Mouse (Mus musculus): ENCODE results near the gene Rpl38. TPM values are rescaled to one million over a fixed set of nuclear protein-coding genes. Genes with fewer than 3 reads are reported as not detected.
A peak's percentile ranks its signal among the peaks of the same experiment; 100 is the strongest.

Rpl38 gene
- total RNA-seq, 2 experiments from 2014 or later: 1,199 to 1,226 TPM

GRCm38 (mm10) chr11:114676431-114676830 is 8.1 kb downstream of the Rpl38 start:
- peak in 1 of 2 experiments; percentile 42 for DNase-seq (ENCODE audit: low spot score in 2 of 2)

- no peak for DNase-seq (ENCODE audit: low spot score in 2 of 2)
These were observed 8.7 kb downstream of the Rpl38 start for GRCm38 (mm10) chr11:114676896-114677530.

DNA sequence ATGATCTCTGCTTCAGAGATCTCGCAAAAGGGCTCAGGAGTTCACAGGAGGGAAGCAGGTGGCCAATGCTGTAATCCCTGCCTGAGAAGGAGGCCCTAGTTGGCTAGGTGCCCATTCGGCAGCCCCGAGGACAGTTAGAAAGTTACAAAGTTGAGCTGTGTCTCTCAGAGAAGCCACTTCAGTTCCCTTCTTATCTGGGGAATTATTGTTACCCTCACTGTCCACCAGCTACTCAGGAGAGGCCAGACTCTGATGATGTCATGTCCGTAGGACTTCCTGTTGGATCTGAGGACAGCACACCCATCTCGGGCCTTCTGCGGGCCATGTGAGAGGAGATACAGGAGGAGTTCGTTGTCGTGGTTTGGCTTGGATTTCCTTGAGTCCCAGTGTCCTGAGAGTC is 11.3 kb downstream of the Rpl38 start:
- no peak for DNase-seq (ENCODE audit: low spot score in 2 of 2)

DNA sequence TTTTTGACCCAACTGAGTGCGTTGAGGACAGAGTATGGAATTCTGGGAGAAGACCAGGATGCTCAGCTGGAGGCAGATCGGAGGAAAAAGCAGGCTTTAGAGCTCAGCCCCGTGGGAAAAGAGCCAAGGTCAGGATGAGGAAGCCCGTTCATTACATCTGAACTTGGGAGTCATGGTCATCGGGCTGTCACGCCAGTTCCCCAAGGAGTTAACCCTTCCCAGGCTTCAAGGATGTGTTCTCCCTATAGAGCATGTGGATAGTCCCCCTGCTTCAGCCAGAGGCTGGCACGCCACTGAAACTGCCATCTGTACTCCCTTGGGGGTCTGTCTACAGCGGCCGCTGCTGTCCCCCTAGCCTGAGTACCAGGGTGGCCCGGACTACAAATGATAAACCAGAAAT is 12.0 kb downstream of the Rpl38 start:
- DNase-seq (ENCODE audit: low spot score in 2 of 2): no peak

GRCm38 (mm10) chr11:114681054-114681453 is 12.7 kb downstream of the Rpl38 start:
- DNase-seq (ENCODE audit: low spot score in 2 of 2): no peak

DNA sequence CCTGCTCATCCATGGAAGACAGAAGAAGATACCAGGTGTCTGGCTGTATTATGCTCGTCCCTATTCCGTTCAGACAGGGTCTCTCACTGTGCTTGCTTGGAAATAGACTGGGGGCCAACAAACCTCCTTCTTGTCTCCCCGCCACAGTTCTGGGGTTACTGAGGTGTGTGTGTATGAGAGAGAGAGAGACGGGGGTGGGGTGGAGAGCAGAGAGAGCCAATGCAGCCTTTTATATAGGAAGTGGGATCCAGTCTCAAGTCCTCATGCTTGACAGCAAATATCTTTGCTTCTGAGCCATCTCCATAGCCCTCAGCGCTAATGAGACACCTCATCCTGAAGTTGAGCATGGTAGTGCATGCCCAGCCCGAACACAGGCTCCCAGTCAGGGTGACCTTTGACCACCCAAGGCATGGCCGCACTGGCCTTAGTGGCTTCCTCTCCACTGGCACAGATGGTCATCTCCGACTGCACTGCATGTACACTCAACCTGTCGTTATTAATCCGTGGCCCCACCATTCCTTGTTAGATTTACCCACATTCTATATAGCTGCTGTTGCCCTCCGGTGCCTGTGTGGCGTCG is 14.1 kb downstream of the Rpl38 start:
- no peak for DNase-seq (ENCODE audit: low spot score in 2 of 2)

DNA sequence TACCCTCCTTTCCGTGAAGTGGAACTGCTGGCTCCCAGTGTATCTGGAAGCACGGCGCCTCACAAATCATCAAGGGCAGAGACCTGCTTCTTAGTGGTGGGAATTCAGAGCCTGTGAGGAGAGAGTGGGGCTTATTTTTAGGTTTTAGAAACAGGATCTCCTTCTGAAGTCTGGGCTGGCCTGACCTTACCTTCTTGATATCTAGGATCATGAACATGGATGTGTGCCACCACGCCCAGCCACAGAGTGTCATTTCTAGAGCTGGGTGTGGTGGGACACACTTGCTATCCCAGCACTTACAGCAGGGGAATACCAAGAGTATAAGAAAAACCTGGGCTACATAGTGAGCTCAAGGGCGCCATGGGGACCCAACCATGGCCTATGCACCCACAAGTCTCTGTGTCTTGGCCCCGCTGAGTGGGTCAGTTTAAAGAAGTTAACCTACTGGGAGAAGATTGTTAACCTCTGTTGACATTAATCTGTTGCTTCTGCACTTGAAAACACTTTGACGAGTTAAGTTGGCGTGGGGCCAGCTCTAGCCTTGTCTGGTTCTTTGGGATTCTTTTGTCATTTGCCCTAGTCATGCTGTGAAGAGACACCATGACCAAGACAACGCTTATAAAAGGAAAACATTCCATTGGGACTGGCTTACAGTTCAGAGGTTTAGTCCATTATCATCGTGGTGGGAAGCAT is 14.9 kb downstream of the Rpl38 start:
- DNase-seq (ENCODE audit: low spot score in 2 of 2): no peak

GRCm38 (mm10) chr11:114683722-114684621 is 15.6 kb downstream of the Rpl38 start:
- no peak for DNase-seq (ENCODE audit: low spot score in 2 of 2)

DNA sequence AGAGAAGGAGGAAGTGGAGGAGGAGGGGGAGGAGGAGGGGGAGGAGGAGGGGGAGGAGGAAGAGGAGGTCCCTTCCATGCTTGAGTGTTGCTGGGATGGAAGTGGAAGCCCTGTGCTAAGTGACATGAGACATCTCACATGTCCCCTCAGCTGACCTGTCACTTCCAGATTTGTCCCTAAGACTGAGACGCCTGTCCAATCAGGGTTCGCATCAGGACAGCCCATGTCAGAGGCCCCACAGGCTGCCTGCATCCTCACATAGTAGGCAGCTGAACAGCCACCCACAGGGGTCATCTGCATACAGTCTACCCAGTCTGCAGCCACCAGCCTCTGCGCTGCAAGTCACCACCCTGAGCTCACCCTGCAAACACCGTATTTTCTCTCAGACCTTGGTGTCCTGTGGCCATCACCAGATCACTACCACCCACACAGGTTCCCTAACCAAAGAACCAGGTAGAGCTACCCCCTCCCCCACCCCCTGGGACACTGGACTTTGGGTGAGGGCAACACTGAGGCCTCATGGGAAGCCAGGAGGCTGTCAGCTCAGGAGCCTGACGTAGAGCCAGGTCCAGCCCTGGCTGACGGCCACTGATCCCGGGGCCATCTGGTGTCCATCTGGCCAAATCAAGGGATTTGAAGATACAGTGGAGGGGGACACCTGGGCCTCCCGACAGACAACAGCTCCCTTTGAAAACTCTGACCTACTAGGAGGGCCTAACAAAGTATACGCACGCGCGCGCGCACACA is 16.5 kb downstream of the Rpl38 start:
- no peak for DNase-seq (ENCODE audit: low spot score in 2 of 2)

DNA sequence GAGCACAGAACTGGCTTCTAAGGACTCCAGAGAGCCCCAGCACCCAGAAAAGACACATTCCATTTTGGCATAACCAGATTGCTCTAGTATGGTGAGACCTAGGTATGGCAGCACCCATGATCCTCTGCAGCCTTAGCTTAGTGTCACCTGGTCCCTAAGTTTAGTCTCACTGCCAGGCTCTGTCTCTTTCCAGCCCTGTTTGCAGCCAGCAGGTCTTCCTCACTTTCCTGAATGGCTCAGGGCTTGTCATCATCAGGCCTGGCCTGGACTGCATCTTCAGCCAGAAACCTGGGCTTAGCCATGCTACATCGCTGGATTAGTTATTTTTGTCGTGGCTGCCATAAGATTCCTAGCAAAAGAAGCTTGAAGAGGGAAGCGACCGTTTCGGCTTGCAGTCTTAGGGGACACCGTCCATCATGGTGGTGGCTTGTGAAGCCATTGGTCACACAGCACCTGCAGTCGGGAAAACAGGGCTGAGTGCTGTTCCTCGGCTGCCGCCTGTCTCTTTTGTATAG is 17.3 kb downstream of the Rpl38 start:
- DNase-seq (ENCODE audit: low spot score in 2 of 2): no peak

- no peak for DNase-seq (ENCODE audit: low spot score in 2 of 2)
These were observed 18.1 kb downstream of the Rpl38 start for GRCm38 (mm10) chr11:114686221-114686959.

DNA sequence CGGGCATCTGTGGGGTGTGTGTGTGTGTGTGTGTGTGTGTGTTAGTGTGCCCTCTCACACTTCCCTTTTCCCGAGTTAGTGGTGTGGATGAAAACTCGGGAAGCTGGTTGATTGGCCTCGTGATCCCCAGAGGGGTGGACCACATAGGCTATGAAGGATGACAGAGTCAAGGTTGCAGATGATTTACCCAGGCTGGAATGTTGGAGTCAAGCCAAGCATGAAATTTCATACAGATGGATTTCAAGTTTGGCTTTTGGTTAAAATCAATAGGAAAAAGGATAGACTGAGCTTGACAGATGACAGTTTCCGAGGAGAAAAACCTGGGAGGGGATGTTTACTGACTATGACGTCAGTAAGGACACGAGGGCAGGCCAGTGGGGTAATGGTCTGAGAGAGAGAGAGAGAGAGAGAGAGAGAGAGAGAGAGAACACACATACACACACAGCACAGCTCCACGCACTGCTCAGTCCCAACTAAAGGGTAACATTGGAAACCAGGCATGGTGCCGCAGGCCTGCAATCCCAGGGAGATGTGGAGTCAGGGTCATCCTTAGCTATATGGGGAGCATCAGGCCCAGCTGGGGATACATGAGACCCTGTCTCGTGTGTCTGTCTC is 19.4 kb downstream of the Rpl38 start:
- DNase-seq (ENCODE audit: low spot score in 2 of 2): no peak

DNA sequence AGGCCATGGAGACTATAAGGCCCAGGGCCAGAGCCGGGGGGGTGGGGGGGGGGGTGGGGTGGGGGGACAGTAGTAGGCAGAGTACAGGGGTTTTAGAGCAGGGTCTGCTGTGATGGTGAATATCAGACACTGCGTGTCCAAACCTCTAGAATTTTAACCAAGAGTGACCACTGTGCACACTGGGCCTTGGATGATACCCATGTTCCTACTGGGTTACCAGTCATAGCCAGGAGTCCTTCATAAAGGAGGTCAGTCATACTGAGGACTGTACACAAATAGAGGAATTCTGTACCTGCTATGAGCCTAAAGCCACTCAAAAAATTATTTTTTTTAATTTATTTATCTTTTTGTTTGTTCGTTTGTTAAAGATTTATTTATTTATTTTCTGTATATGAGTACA is 20.4 kb downstream of the Rpl38 start:
- no peak for DNase-seq (ENCODE audit: low spot score in 2 of 2)

DNA sequence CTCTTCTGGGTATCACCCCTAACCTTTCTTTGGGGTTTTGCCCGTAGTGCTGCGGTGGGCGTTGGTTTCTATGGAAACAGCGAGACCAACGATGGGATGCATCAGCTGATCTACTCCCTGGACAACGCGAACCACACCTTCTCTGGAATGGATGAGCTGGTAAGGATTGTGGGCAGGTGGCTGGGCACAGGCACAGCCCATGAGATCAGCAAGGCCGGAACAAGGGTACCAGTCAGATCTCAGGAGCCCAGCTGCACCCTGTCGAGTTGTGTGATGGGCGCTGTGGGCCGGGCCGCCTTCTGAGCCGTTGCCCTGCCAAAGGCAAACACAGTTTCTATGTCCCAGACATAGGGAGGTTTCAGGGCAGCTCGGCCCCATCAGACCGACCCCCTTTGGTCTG is 21.9 kb downstream of the Rpl38 start:
- no peak for DNase-seq (ENCODE audit: low spot score in 2 of 2)

- no peak for DNase-seq (ENCODE audit: low spot score in 2 of 2)
These were observed 23.3 kb downstream of the Rpl38 start for GRCm38 (mm10) chr11:114691454-114692182.

DNA sequence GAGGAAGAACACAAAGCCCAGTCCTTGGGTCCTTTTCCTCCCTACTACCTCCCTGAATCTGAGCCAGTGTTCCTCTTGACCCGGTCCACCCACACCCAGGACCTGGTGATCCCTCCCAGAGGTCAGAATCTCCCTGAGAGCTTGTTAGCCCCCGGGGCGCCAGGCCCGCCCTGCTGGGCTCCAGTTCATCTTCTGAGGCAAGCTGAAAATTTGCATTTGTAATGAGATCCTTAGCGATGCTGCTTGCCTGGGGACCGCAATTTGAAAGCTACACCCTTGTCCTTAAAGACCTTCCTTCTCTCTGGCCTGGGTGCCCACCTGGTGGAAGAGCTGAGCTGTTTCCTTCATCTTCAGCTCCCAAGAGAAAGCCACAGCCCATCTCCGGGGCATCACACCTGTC is 24.3 kb downstream of the Rpl38 start:
- DNase-seq (ENCODE audit: low spot score in 2 of 2): no peak

DNA sequence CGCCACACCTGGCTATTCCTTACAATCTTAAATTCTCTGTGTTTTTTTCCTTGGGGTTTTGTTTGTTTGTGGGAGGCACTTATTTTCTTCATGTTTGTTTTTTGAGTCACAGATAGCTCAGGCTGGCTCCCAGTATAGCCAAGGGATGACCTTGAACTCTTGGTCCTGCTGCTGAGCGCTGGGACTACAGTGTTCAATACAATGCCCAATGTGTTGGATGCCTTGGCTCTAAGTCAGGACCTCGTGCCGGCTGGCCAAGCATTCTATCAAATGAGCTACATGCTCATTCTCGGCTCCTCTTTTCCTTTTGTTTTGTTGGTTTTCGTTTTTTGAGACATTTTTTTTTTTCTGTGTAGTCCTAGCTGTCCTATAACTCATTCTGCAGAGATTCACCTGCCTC is 25.1 kb downstream of the Rpl38 start:
- DNase-seq (ENCODE audit: low spot score in 2 of 2): no peak

DNA sequence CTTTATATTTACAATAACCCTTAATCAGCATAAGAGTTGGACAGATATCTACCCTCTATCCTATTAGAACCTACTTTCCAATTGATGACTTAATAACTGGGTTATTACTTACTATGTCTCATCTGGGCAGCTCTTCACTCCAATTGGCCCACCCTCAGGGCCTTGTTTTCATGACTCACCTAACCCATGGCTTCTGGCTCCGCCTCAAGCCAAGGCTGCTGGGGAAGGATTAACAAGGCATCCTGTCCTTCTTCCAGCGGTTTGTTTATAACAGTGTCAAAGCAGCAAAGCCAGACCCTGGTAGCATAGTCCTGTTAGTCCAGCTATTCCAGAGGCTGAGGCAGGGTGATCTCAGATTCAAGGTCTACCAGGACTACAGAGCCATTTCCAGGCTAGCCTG is 26.1 kb downstream of the Rpl38 start:
- DNase-seq (ENCODE audit: low spot score in 2 of 2): no peak

GRCm38 (mm10) chr11:114698496-114698895 is 30.2 kb downstream of the Rpl38 start:
- DNase-seq (ENCODE audit: low spot score in 2 of 2): no peak

All from gastrocnemius, postnatal 4 days (tissue).